Mouse (Mus musculus): ENCODE measurements around the gene Aida. TPM values are rescaled to one million over a fixed set of nuclear protein-coding genes. Genes with fewer than 3 reads are reported as not detected.

Gene Aida
- 22.6 and 23.6 TPM in 2 replicates for polyA plus RNA-seq (2015; fragmentation: Nextera tagmentation; extraction: Ambion mirVana)

- 0% methylated on average over 26 of the region's 26 CpGs for WGBS
- ATAC-seq: peak; percentile 17
- Histone ChIP-seq H3K9ac (ENCODE audit: low read depth, low read length) (peak within 1 kb of the TSS; percentile 67), H3K36me3 (ENCODE audit: control insufficient read depth, insufficient read depth, low read length) (no peaks in the 10 kb centered on the region), H3K9me3 (ENCODE audit: control insufficient read depth, low read length) (no peaks in the 10 kb centered on the region), H3K4me1 (ENCODE audit: control insufficient read depth, insufficient read depth, low read length) (no peaks in the 10 kb centered on the region), H3K27ac (ENCODE audit: low read length) (peak within 1 kb of the TSS; percentile 32), H3K4me3 (ENCODE audit: low read length) (peak within 1 kb of the TSS; percentile 56), H3K27me3 (replicated peaks; ENCODE audit: control insufficient read depth, insufficient read depth, low read length) (no peaks in the 10 kb centered on the region), H3K4me2 (ENCODE audit: low read depth, low read length) (peak within 1 kb of the TSS; percentile 26)
Measured at GRCm38 (mm10) chr1:183296465-183296864, at the start of gene Aida. Aida (plus strand) TSS chr1:183296590.

- no peaks in the 10 kb centered on the region for H3K9me3 ChIP-seq (ENCODE audit: control insufficient read depth, low read length)
- no peaks in the 10 kb centered on the region for H3K36me3 ChIP-seq (ENCODE audit: control insufficient read depth, insufficient read depth, low read length)
- H3K4me1 ChIP-seq (ENCODE audit: control insufficient read depth, insufficient read depth, low read length): peaks cover 2% of the 10 kb centered on the region; the same call in 1 of the 2 replicates
- H3K4me2 ChIP-seq (ENCODE audit: low read depth, low read length): no peak overlapping the region
- H3K9ac ChIP-seq (ENCODE audit: low read depth, low read length): no peak overlapping the region
- peak; percentile 76 for ATAC-seq
- no peak overlapping the region for H3K4me3 ChIP-seq (ENCODE audit: low read length)
- no peak overlapping the region for H3K27ac ChIP-seq (ENCODE audit: low read length)
- WGBS: 36% methylated on average over 1 of the region's 1 CpGs
- no peaks in the 10 kb centered on the region for H3K27me3 ChIP-seq (replicated peaks; ENCODE audit: control insufficient read depth, insufficient read depth, low read length)
Measured at GRCm38 (mm10) chr1:183248144-183248543, 48.2 kb upstream of the Aida start.

DNA sequence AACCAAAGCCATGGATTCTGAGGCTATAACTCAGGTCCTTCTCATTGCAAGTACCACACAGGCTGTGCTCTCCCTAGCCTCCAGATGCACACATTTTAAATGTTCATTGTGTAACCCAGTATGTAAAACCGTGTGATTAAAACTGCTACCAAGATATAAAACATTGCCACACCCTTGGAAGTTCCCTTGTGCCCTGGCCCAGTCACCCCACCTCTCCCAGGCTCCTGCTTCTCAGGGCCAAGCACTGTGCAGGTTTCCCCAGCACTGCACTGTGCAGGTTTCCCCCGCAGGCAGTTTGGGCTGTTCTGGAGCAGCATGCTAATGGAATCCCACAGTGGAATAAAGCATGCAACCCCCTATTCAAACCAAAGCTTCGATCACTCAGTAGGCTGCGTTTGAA lies 45.8 kb upstream of the Aida start:
- no peak overlapping the region for H3K9ac ChIP-seq (ENCODE audit: low read depth, low read length)
- H3K9me3 ChIP-seq (ENCODE audit: control insufficient read depth, low read length): no peaks in the 10 kb centered on the region
- H3K4me1 ChIP-seq (ENCODE audit: control insufficient read depth, insufficient read depth, low read length): peaks cover 2% of the 10 kb centered on the region; the same call in 1 of the 2 replicates
- whole genome bisulfite sequencing: 73% methylated on average over 4 of the region's 4 CpGs
- ATAC-seq: no peak
- no peaks in the 10 kb centered on the region for H3K36me3 ChIP-seq (ENCODE audit: control insufficient read depth, insufficient read depth, low read length)
- no peak overlapping the region for H3K4me3 ChIP-seq (ENCODE audit: low read length)
- H3K27ac ChIP-seq (ENCODE audit: low read length): no peak overlapping the region
- H3K4me2 ChIP-seq (ENCODE audit: low read depth, low read length): no peak overlapping the region
- H3K27me3 ChIP-seq (replicated peaks; ENCODE audit: control insufficient read depth, insufficient read depth, low read length): no peaks in the 10 kb centered on the region

GRCm38 (mm10) chr1:183251818-183252217 lies 44.6 kb upstream of the Aida start:
- WGBS: 75% methylated on average over 2 of the region's 2 CpGs
- no peaks in the 10 kb centered on the region for H3K36me3 ChIP-seq (ENCODE audit: control insufficient read depth, insufficient read depth, low read length)
- H3K27ac ChIP-seq (ENCODE audit: low read length): no peak overlapping the region
- no peak overlapping the region for H3K4me2 ChIP-seq (ENCODE audit: low read depth, low read length)
- H3K9me3 ChIP-seq (ENCODE audit: control insufficient read depth, low read length): no peaks in the 10 kb centered on the region
- ATAC-seq: no peak
- H3K4me1 ChIP-seq (ENCODE audit: control insufficient read depth, insufficient read depth, low read length): peaks cover 2% of the 10 kb centered on the region; the same call in 1 of the 2 replicates
- H3K4me3 ChIP-seq (ENCODE audit: low read length): no peak overlapping the region
- H3K27me3 ChIP-seq (replicated peaks; ENCODE audit: control insufficient read depth, insufficient read depth, low read length): no peaks in the 10 kb centered on the region
- no peak overlapping the region for H3K9ac ChIP-seq (ENCODE audit: low read depth, low read length)

GRCm38 (mm10) chr1:183252574-183252973 lies 43.8 kb upstream of the Aida start:
- no peak overlapping the region for H3K9ac ChIP-seq (ENCODE audit: low read depth, low read length)
- no peak overlapping the region for H3K27ac ChIP-seq (ENCODE audit: low read length)
- peaks cover 2% of the 10 kb centered on the region; the same call in 1 of the 2 replicates for H3K4me1 ChIP-seq (ENCODE audit: control insufficient read depth, insufficient read depth, low read length)
- no peak overlapping the region for H3K4me2 ChIP-seq (ENCODE audit: low read depth, low read length)
- H3K36me3 ChIP-seq (ENCODE audit: control insufficient read depth, insufficient read depth, low read length): no peaks in the 10 kb centered on the region
- no peak overlapping the region for H3K4me3 ChIP-seq (ENCODE audit: low read length)
- no peaks in the 10 kb centered on the region for H3K27me3 ChIP-seq (replicated peaks; ENCODE audit: control insufficient read depth, insufficient read depth, low read length)
- no peaks in the 10 kb centered on the region for H3K9me3 ChIP-seq (ENCODE audit: control insufficient read depth, low read length)
- WGBS: 48% methylated on average over 10 of the region's 10 CpGs
- ATAC-seq: no peak

- H3K27me3 ChIP-seq (replicated peaks; ENCODE audit: control insufficient read depth, insufficient read depth, low read length): no peaks in the 10 kb centered on the region
- H3K27ac ChIP-seq (ENCODE audit: low read length): no peak overlapping the region
- no peaks in the 10 kb centered on the region for H3K9me3 ChIP-seq (ENCODE audit: control insufficient read depth, low read length)
- H3K4me2 ChIP-seq (ENCODE audit: low read depth, low read length): no peak overlapping the region
- H3K9ac ChIP-seq (ENCODE audit: low read depth, low read length): no peak overlapping the region
- ATAC-seq: peak; percentile 50; the same call in 1 of the 2 replicates
- no peaks in the 10 kb centered on the region for H3K36me3 ChIP-seq (ENCODE audit: control insufficient read depth, insufficient read depth, low read length)
- H3K4me1 ChIP-seq (ENCODE audit: control insufficient read depth, insufficient read depth, low read length): no peaks in the 10 kb centered on the region
- 70% methylated on average over 13 of the region's 13 CpGs for WGBS
- no peak overlapping the region for H3K4me3 ChIP-seq (ENCODE audit: low read length)
Measured at GRCm38 (mm10) chr1:183264145-183265008, 32.0 kb upstream of the Aida start.

GRCm38 (mm10) chr1:183265921-183266467 lies 30.4 kb upstream of the Aida start:
- Histone ChIP-seq H3K4me3 (ENCODE audit: low read length) (no peak overlapping the region), H3K4me2 (ENCODE audit: low read depth, low read length) (no peak overlapping the region), H3K36me3 (ENCODE audit: control insufficient read depth, insufficient read depth, low read length) (no peaks in the 10 kb centered on the region), H3K9me3 (ENCODE audit: control insufficient read depth, low read length) (no peaks in the 10 kb centered on the region), H3K4me1 (ENCODE audit: control insufficient read depth, insufficient read depth, low read length) (no peaks in the 10 kb centered on the region), H3K9ac (ENCODE audit: low read depth, low read length) (no peak overlapping the region), H3K27ac (ENCODE audit: low read length) (no peak overlapping the region), H3K27me3 (replicated peaks; ENCODE audit: control insufficient read depth, insufficient read depth, low read length) (no peaks in the 10 kb centered on the region)
- 62% methylated on average over 14 of the region's 14 CpGs for WGBS
- no peak for ATAC-seq

- Histone ChIP-seq H3K36me3 (ENCODE audit: control insufficient read depth, insufficient read depth, low read length) (no peaks in the 10 kb centered on the region), H3K9ac (ENCODE audit: low read depth, low read length) (no peak overlapping the region), H3K27me3 (replicated peaks; ENCODE audit: control insufficient read depth, insufficient read depth, low read length) (no peaks in the 10 kb centered on the region), H3K4me2 (ENCODE audit: low read depth, low read length) (no peak overlapping the region), H3K9me3 (ENCODE audit: control insufficient read depth, low read length) (no peaks in the 10 kb centered on the region), H3K4me1 (ENCODE audit: control insufficient read depth, insufficient read depth, low read length) (no peaks in the 10 kb centered on the region), H3K27ac (ENCODE audit: low read length) (no peak overlapping the region), H3K4me3 (ENCODE audit: low read length) (no peak overlapping the region)
- WGBS: 78% methylated on average over 6 of the region's 6 CpGs
- no peak for ATAC-seq
Measured at GRCm38 (mm10) chr1:183267666-183268065, 28.7 kb upstream of the Aida start.

GRCm38 (mm10) chr1:183272867-183273818 lies 23.2 kb upstream of the Aida start:
- no peaks in the 10 kb centered on the region for H3K9me3 ChIP-seq (ENCODE audit: control insufficient read depth, low read length)
- H3K4me1 ChIP-seq (ENCODE audit: control insufficient read depth, insufficient read depth, low read length): no peaks in the 10 kb centered on the region
- H3K27ac ChIP-seq (ENCODE audit: low read length): no peak overlapping the region
- no peaks in the 10 kb centered on the region for H3K27me3 ChIP-seq (replicated peaks; ENCODE audit: control insufficient read depth, insufficient read depth, low read length)
- no peak overlapping the region for H3K4me2 ChIP-seq (ENCODE audit: low read depth, low read length)
- no peak for ATAC-seq
- H3K9ac ChIP-seq (ENCODE audit: low read depth, low read length): no peak overlapping the region
- H3K4me3 ChIP-seq (ENCODE audit: low read length): no peak overlapping the region
- H3K36me3 ChIP-seq (ENCODE audit: control insufficient read depth, insufficient read depth, low read length): no peaks in the 10 kb centered on the region
- WGBS: 59% methylated on average over 10 of the region's 10 CpGs

All from intestine, embryonic 16.5 days (tissue).